Mouse (Mus musculus) hindbrain, embryonic 13.5 days (tissue): ENCODE measurements at regions not wholly inside any gene's neighbourhood (a gene's known extent, or its start where the extent isn't known, plus 50 kb on each side); places are given as distances from the start of the nearest gene placed in this dataset.

Experiments
- ATAC-seq: fragments of 200-750 bp; cut with Nextera tagmentation; 2 replicates; pipeline ENCODE4 v1.8.0; 2017; ENCODE audit warnings: moderate TSS enrichment; ENCODE audit not compliant: low FRiP score
- H3K27ac ChIP-seq: fragments of 300-500 bp; sonication (generic); 2 replicates; pipeline ENCODE4 v1.5.1; 2015; ENCODE audit warnings: inconsistent platforms, mild to moderate bottlenecking, moderate library complexity
- H3K27me3 ChIP-seq: fragments of 300-500 bp; sonication (generic); 2 replicates; pipeline ENCODE4 v1.6.1; 2015; ENCODE audit warnings: mild to moderate bottlenecking, inconsistent platforms
- H3K36me3 ChIP-seq: fragments of 300-500 bp; sonication (generic); 2 replicates; pipeline ENCODE4 v1.6.1; 2015; ENCODE audit warnings: mild to moderate bottlenecking, inconsistent platforms
- H3K4me1 ChIP-seq: fragments of 300-500 bp; sonication (generic); replicated peaks from 2 replicates; pipeline ENCODE4 v1.6.1; 2015; ENCODE audit warnings: inconsistent platforms
- H3K4me2 ChIP-seq: fragments of 300-500 bp; sonication (generic); 2 replicates; pipeline ENCODE4 v1.6.1; 2015; ENCODE audit warnings: inconsistent platforms, mild to moderate bottlenecking, moderate library complexity
- H3K4me3 ChIP-seq: fragments of 300-500 bp; sonication (generic); 2 replicates; pipeline ENCODE4 v1.5.1; 2015; ENCODE audit warnings: mild to moderate bottlenecking, inconsistent platforms
- H3K9ac ChIP-seq: fragments of 300-500 bp; sonication (generic); 2 replicates; pipeline ENCODE4 v1.6.1; 2015; ENCODE audit warnings: mild to moderate bottlenecking, inconsistent platforms
- H3K9me3 ChIP-seq: fragments of 300-500 bp; sonication (generic); 2 replicates; pipeline ENCODE4 v1.6.1; 2016; ENCODE audit warnings: inconsistent platforms
- WGBS: fragments of 180-500 bp; shearing (Covaris S2); methylation state at CpG from one replicate; pipeline ENCODE4 v1.1.7; 2015; 5-methylcytosine and 5-hydroxymethylcytosine counted together

GRCm38 (mm10) chr10:66756866-66757265, 339.1 kb upstream of the Jmjd1c start:
- no peak overlapping the region for H3K27ac ChIP-seq
- no peak overlapping the region for H3K4me2 ChIP-seq
- H3K9me3 ChIP-seq: no peaks in the 10 kb centered on the region
- no peaks in the 10 kb centered on the region for H3K27me3 ChIP-seq
- no peaks in the 10 kb centered on the region for H3K4me1 ChIP-seq
- H3K4me3 ChIP-seq: no peak overlapping the region
- no peaks in the 10 kb centered on the region for H3K36me3 ChIP-seq
- H3K9ac ChIP-seq: no peak overlapping the region
- ATAC-seq: no peak
- WGBS: 83% methylated on average over 4 of the region's 4 CpGs

GRCm38 (mm10) chr10:66770161-66771030, 325.5 kb upstream of the Jmjd1c start:
- no peak overlapping the region for H3K27ac ChIP-seq

GRCm38 (mm10) chr10:66780335-66781170, 315.4 kb upstream of the Jmjd1c start:
- Histone ChIP-seq H3K4me1 (no peaks in the 10 kb centered on the region), H3K27me3 (no peaks in the 10 kb centered on the region), H3K4me3 (no peak overlapping the region), H3K9ac (no peak overlapping the region), H3K36me3 (no peaks in the 10 kb centered on the region), H3K4me2 (no peak overlapping the region), H3K9me3 (no peaks in the 10 kb centered on the region), H3K27ac (no peak overlapping the region)
- no peak for ATAC-seq
- 83% methylated on average over 11 of the region's 11 CpGs for WGBS

More at GRCm38 (mm10) chr10:66770161-66771030, 325.5 kb upstream of the Jmjd1c start:
- no peak for ATAC-seq
- H3K4me1 ChIP-seq: peaks cover 6% of the 10 kb centered on the region
- 46% methylated on average over 21 of the region's 21 CpGs for WGBS
- no peaks in the 10 kb centered on the region for H3K36me3 ChIP-seq
- H3K9me3 ChIP-seq: peaks cover 21% of the 10 kb centered on the region
- no peaks in the 10 kb centered on the region for H3K27me3 ChIP-seq
- H3K9ac ChIP-seq: no peak overlapping the region
- peak overlapping the region; percentile 19; the same call in 1 of the 2 replicates for H3K4me3 ChIP-seq
- H3K4me2 ChIP-seq: peak overlapping the region; percentile 42

GRCm38 (mm10) chr10:66781171-66781510, 314.8 kb upstream of the Jmjd1c start:
- H3K9ac ChIP-seq: no peak overlapping the region
- H3K36me3 ChIP-seq: no peaks in the 10 kb centered on the region
- WGBS: 89% methylated on average over 1 of the region's 1 CpGs
- H3K4me3 ChIP-seq: no peak overlapping the region
- H3K4me2 ChIP-seq: no peak overlapping the region
- no peaks in the 10 kb centered on the region for H3K27me3 ChIP-seq
- H3K27ac ChIP-seq: no peak overlapping the region
- no peaks in the 10 kb centered on the region for H3K9me3 ChIP-seq
- ATAC-seq: no peak
- no peaks in the 10 kb centered on the region for H3K4me1 ChIP-seq

- Histone ChIP-seq H3K27ac (no peak overlapping the region), H3K9ac (no peak overlapping the region), H3K4me1 (no peaks in the 10 kb centered on the region), H3K4me2 (no peak overlapping the region), H3K4me3 (no peak overlapping the region), H3K9me3 (no peaks in the 10 kb centered on the region), H3K27me3 (no peaks in the 10 kb centered on the region), H3K36me3 (no peaks in the 10 kb centered on the region)
- no peak for ATAC-seq
- 94% methylated on average over 5 of the region's 5 CpGs for WGBS
Observed at GRCm38 (mm10) chr10:66782025-66782424, 313.9 kb upstream of the Jmjd1c start.

- H3K4me1 ChIP-seq: no peaks in the 10 kb centered on the region
- H3K27ac ChIP-seq: no peak overlapping the region
- no peaks in the 10 kb centered on the region for H3K9me3 ChIP-seq
- H3K36me3 ChIP-seq: no peaks in the 10 kb centered on the region
- WGBS: 82% methylated on average over 7 of the region's 7 CpGs
- no peak overlapping the region for H3K4me3 ChIP-seq
- H3K27me3 ChIP-seq: no peaks in the 10 kb centered on the region
- H3K9ac ChIP-seq: no peak overlapping the region
- no peak for ATAC-seq
- H3K4me2 ChIP-seq: no peak overlapping the region
Observed at GRCm38 (mm10) chr10:66787812-66788211, 308.1 kb upstream of the Jmjd1c start.

- no peaks in the 10 kb centered on the region for H3K4me1 ChIP-seq
- WGBS: 93% methylated on average over 9 of the region's 9 CpGs
- H3K4me2 ChIP-seq: no peak overlapping the region
Observed at GRCm38 (mm10) chr10:66796296-66796695, 299.6 kb upstream of the Jmjd1c start.

GRCm38 (mm10) chr10:66802691-66803090, 293.2 kb upstream of the Jmjd1c start:
- H3K4me1 ChIP-seq: no peaks in the 10 kb centered on the region
- no peak overlapping the region for H3K9ac ChIP-seq
- WGBS: 86% methylated on average over 1 of the region's 1 CpGs
- H3K36me3 ChIP-seq: no peaks in the 10 kb centered on the region
- H3K4me3 ChIP-seq: no peak overlapping the region
- H3K4me2 ChIP-seq: no peak overlapping the region
- peaks cover 8% of the 10 kb centered on the region; the same call in 1 of the 2 replicates for H3K9me3 ChIP-seq
- no peaks in the 10 kb centered on the region for H3K27me3 ChIP-seq
- no peak for ATAC-seq
- no peak overlapping the region for H3K27ac ChIP-seq

More at GRCm38 (mm10) chr10:66796296-66796695, 299.6 kb upstream of the Jmjd1c start:
- H3K9me3 ChIP-seq: no peaks in the 10 kb centered on the region
- no peak overlapping the region for H3K4me3 ChIP-seq
- no peak overlapping the region for H3K9ac ChIP-seq
- no peak overlapping the region for H3K27ac ChIP-seq
- no peak for ATAC-seq
- H3K27me3 ChIP-seq: no peaks in the 10 kb centered on the region
- H3K36me3 ChIP-seq: no peaks in the 10 kb centered on the region

GRCm38 (mm10) chr10:66807261-66807968, 288.5 kb upstream of the Jmjd1c start:
- WGBS: 50% methylated on average over 16 of the region's 16 CpGs
- Histone ChIP-seq H3K4me1 (no peaks in the 10 kb centered on the region), H3K4me2 (no peak overlapping the region), H3K9me3 (peaks cover 8% of the 10 kb centered on the region; the same call in 1 of the 2 replicates), H3K27me3 (no peaks in the 10 kb centered on the region), H3K9ac (peak overlapping the region; percentile 29; the same call in 1 of the 2 replicates), H3K27ac (no peak overlapping the region), H3K36me3 (no peaks in the 10 kb centered on the region), H3K4me3 (no peak overlapping the region)
- peak; percentile 74 for ATAC-seq

- WGBS: 84% methylated on average over 11 of the region's 11 CpGs
- Histone ChIP-seq H3K4me3 (no peak overlapping the region), H3K4me2 (no peak overlapping the region), H3K36me3 (no peaks in the 10 kb centered on the region), H3K27me3 (0 out of 2 replicates have a peak, but pooled peaks cover 8% of the 10 kb centered on the region), H3K9ac (no peak overlapping the region), H3K4me1 (0 out of 2 replicates have a peak, but pooled peaks cover 4% of the 10 kb centered on the region), H3K27ac (no peak overlapping the region), H3K9me3 (no peaks in the 10 kb centered on the region)
- no peak for ATAC-seq
Observed at GRCm38 (mm10) chr10:66812515-66813260, 283.2 kb upstream of the Jmjd1c start.

GRCm38 (mm10) chr10:66813850-66814564, 281.9 kb upstream of the Jmjd1c start:
- H3K27ac ChIP-seq: no peak overlapping the region
- H3K4me3 ChIP-seq: no peak overlapping the region
- H3K4me1 ChIP-seq: 0 out of 2 replicates have a peak, but pooled peaks cover 4% of the 10 kb centered on the region
- peak; percentile 34; the same call in 1 of the 2 replicates for ATAC-seq
- no peaks in the 10 kb centered on the region for H3K36me3 ChIP-seq
- no peaks in the 10 kb centered on the region for H3K9me3 ChIP-seq
- H3K4me2 ChIP-seq: peak overlapping the region; percentile 18; the same call in 1 of the 2 replicates
- H3K27me3 ChIP-seq: 0 out of 2 replicates have a peak, but pooled peaks cover 8% of the 10 kb centered on the region
- WGBS: 17% methylated on average over 15 of the region's 15 CpGs
- no peak overlapping the region for H3K9ac ChIP-seq
